Mouse (Mus musculus): ENCODE results near the gene Nhsl1.
"Not testable (repeated sequence)": the region's sequence is repeated elsewhere in the genome, so short reads cannot be mapped to it uniquely, and the experiment has no call there.

Gene Nhsl1

GRCm38 (mm10) chr10:18448896-18449295 lies 130.1 kb downstream of the Nhsl1 start:
- DNase-seq: not testable (repeated sequence)

- DNase-seq: peak; percentile 84
Observed at GRCm38 (mm10) chr10:18453380-18453779, 134.6 kb downstream of the Nhsl1 start.

- no peak for DNase-seq
Observed at GRCm38 (mm10) chr10:18454161-18454560, 135.4 kb downstream of the Nhsl1 start.

GRCm38 (mm10) chr10:18455301-18455920 lies 136.6 kb downstream of the Nhsl1 start:
- DNase-seq: peak; percentile 69

GRCm38 (mm10) chr10:18457808-18458475 lies 139.2 kb downstream of the Nhsl1 start:
- no peak for DNase-seq

- DNase-seq: no peak
Observed at GRCm38 (mm10) chr10:18461336-18461735, 142.6 kb downstream of the Nhsl1 start.

GRCm38 (mm10) chr10:18463071-18463841 lies 144.5 kb downstream of the Nhsl1 start:
- no peak for DNase-seq

GRCm38 (mm10) chr10:18468396-18468795 lies 149.6 kb downstream of the Nhsl1 start:
- no peak for DNase-seq

GRCm38 (mm10) chr10:18469279-18470135 lies 150.7 kb downstream of the Nhsl1 start:
- DNase-seq: no peak

GRCm38 (mm10) chr10:18470351-18471060 lies 151.7 kb downstream of the Nhsl1 start:
- DNase-seq: no peak

- no peak for DNase-seq
Observed at GRCm38 (mm10) chr10:18471648-18472047, 152.9 kb downstream of the Nhsl1 start.

GRCm38 (mm10) chr10:18475126-18475525 lies 156.3 kb downstream of the Nhsl1 start:
- DNase-seq: no peak

GRCm38 (mm10) chr10:18478294-18478693 lies 159.5 kb downstream of the Nhsl1 start:
- no peak for DNase-seq

- DNase-seq: no peak
Observed at GRCm38 (mm10) chr10:18479285-18479684, 160.5 kb downstream of the Nhsl1 start.

GRCm38 (mm10) chr10:18480836-18481235 lies 162.1 kb downstream of the Nhsl1 start:
- DNase-seq: no peak

GRCm38 (mm10) chr10:18482558-18483141 lies 163.9 kb downstream of the Nhsl1 start:
- DNase-seq: peak; percentile 21

GRCm38 (mm10) chr10:18483658-18484057 lies 164.9 kb downstream of the Nhsl1 start:
- DNase-seq: no peak

GRCm38 (mm10) chr10:18484731-18485130 lies 165.9 kb downstream of the Nhsl1 start:
- DNase-seq: no peak

GRCm38 (mm10) chr10:18488239-18488803 lies 169.5 kb downstream of the Nhsl1 start:
- no peak for DNase-seq

GRCm38 (mm10) chr10:18489936-18490335 lies 171.2 kb downstream of the Nhsl1 start:
- no peak for DNase-seq

- no peak for DNase-seq
Observed at GRCm38 (mm10) chr10:18491952-18492351, 173.2 kb downstream of the Nhsl1 start.

All from cerebellum, adult 11 months (tissue).